ENCODE assay signal across 13 mouse cellular contexts in genomic region chr11:31818032-31818431, GRCm38 (mm10). TPM values are rescaled to one million over a fixed set of nuclear protein-coding genes. Genes with fewer than 3 reads are reported as not detected.
DNase-seq lines count a peak whose midpoint lies in the region; ATAC-seq and TF ChIP-seq lines count a peak whose summit lies in the region.
"Had no signal": no experiment of that assay in that cellular context is flagged by ENCODE, and none has a peak within 500 bp of the region (broad histone marks: within the 10 kb centered on the region; RNA-seq: fewer than 3 reads in every experiment).

No protein-coding gene starts in this region.

- WGBS in hindbrain, embryonic 14.5 days, result 28% methylated on average over 7 of the region's 7 CpGs
- 30% methylated on average over 7 of the region's 7 CpGs for WGBS in midbrain, postnatal 0 days
- 64% methylated on average over 7 of the region's 7 CpGs for WGBS in stomach, postnatal 0 days

- no peaks in the 10 kb centered on the region for H3K36me3 ChIP-seq in hindbrain, embryonic 14.5 days (replicated peaks; ENCODE audit: control insufficient read depth, insufficient read depth)
- H3K36me3 ChIP-seq in midbrain, postnatal 0 days (ENCODE audit: insufficient read depth, low read length), result no peaks in the 10 kb centered on the region
- no peaks in the 10 kb centered on the region for H3K36me3 ChIP-seq in stomach, postnatal 0 days (ENCODE audit: control insufficient read depth, insufficient read depth, low read length)
- H3K36me3 ChIP-seq: embryonic facial prominence, embryonic 12.5 days; intestine, embryonic 15.5 days had no signal

- intact Hi-C loops in left cerebral cortex, postnatal 14 days (cut with DNase I), result no loop called here
- intact Hi-C loops in left cerebral cortex, postnatal 4 days (cut with DNase I), result no loop called here

- no peak for TF ChIP-seq EP300 in stomach, postnatal 0 days (optimal IDR thresholded peaks at IDR 0.05)

- H3K9me3 ChIP-seq in hindbrain, embryonic 14.5 days (ENCODE audit: control insufficient read depth, low read length), result no peaks in the 10 kb centered on the region
- no peaks in the 10 kb centered on the region for H3K9me3 ChIP-seq in midbrain, postnatal 0 days (ENCODE audit: low read length)
- H3K9me3 ChIP-seq in stomach, postnatal 0 days (ENCODE audit: control insufficient read depth, low read length), result no peaks in the 10 kb centered on the region
- H3K9me3 ChIP-seq: embryonic facial prominence, embryonic 12.5 days; intestine, embryonic 15.5 days had no signal

- H3K9ac ChIP-seq in hindbrain, embryonic 14.5 days, result no peak overlapping the region
- H3K9ac ChIP-seq in midbrain, postnatal 0 days (replicated peaks; ENCODE audit: low read length, poor library complexity, severe bottlenecking), result no peak overlapping the region
- no peak overlapping the region for H3K9ac ChIP-seq in stomach, postnatal 0 days (ENCODE audit: low read length)
- H3K9ac ChIP-seq: embryonic facial prominence, embryonic 12.5 days; intestine, embryonic 15.5 days; lung, embryonic 14.5 days had no signal

- H3K4me1 ChIP-seq in hindbrain, embryonic 14.5 days (replicated peaks; ENCODE audit: control insufficient read depth, insufficient read depth, low read length), result peaks cover 15% of the 10 kb centered on the region
- peaks cover 5% of the 10 kb centered on the region; the same call in 1 of the 2 replicates for H3K4me1 ChIP-seq in midbrain, postnatal 0 days (ENCODE audit: insufficient read depth, low read length)
- no peaks in the 10 kb centered on the region for H3K4me1 ChIP-seq in stomach, postnatal 0 days (replicated peaks; ENCODE audit: control insufficient read depth, insufficient read depth)

- TF ChIP-seq POLR2A in brain, embryonic 14.5 days (IDR thresholded peaks at IDR 0.05; ENCODE audit: borderline replicate concordance, extremely low read depth, insufficient read depth, insufficient read length, poor library complexity, severe bottlenecking), result no peak

- peak; percentile 49 to 58 for DNase-seq in left cerebral cortex, postnatal 14 days (ENCODE audit: low spot score in 2 of 2)
- no peak for DNase-seq in left cerebral cortex, postnatal 4 days
- DNase-seq in brain, embryonic 14.5 days (ENCODE audit: low read depth), result peak; percentile 94
- DNase-seq in hindbrain, embryonic 14.5 days (ENCODE audit: low spot score), result peak; percentile 40
- peak; percentile 70 for DNase-seq in midbrain, postnatal 0 days (ENCODE audit: low spot score)
- DNase-seq in stomach, postnatal 0 days (ENCODE audit: low spot score), result no peak
- no peak for DNase-seq in spleen, adult 18-20 months
- no peak for DNase-seq in urinary bladder, adult 2 months (ENCODE audit: low spot score)
- DNase-seq: kidney, postnatal 14 days; layer of hippocampus, postnatal 36 days; lung, embryonic 14.5 days had no signal

- no peak overlapping the region for H3K4me2 ChIP-seq in hindbrain, embryonic 14.5 days (replicated peaks)
- H3K4me2 ChIP-seq in midbrain, postnatal 0 days (ENCODE audit: low read depth, low read length, poor library complexity, severe bottlenecking), result no peak overlapping the region
- H3K4me2 ChIP-seq in stomach, postnatal 0 days (replicated peaks; ENCODE audit: low read depth), result no peak overlapping the region
- H3K4me2 ChIP-seq: embryonic facial prominence, embryonic 12.5 days; intestine, embryonic 15.5 days; lung, embryonic 14.5 days had no signal

- H3K27ac ChIP-seq in hindbrain, embryonic 14.5 days, result peak overlapping the region; percentile 56
- H3K27ac ChIP-seq in midbrain, postnatal 0 days (ENCODE audit: low read depth, low read length), result no peak overlapping the region
- H3K27ac ChIP-seq in stomach, postnatal 0 days (replicated peaks), result no peak overlapping the region
- H3K27ac ChIP-seq: embryonic facial prominence, embryonic 12.5 days; intestine, embryonic 15.5 days had no signal

- ATAC-seq in hindbrain, embryonic 14.5 days (ENCODE audit: low FRiP score), result peak; percentile 91
- ATAC-seq in midbrain, postnatal 0 days (ENCODE audit: low FRiP score), result peak; percentile 69
- ATAC-seq in stomach, postnatal 0 days (ENCODE audit: low FRiP score, low TSS enrichment), result no peak
- ATAC-seq: intestine, embryonic 15.5 days had no signal

- H3K27me3 ChIP-seq in hindbrain, embryonic 14.5 days (ENCODE audit: control insufficient read depth, insufficient read depth, low read length), result no peaks in the 10 kb centered on the region
- no peaks in the 10 kb centered on the region for H3K27me3 ChIP-seq in midbrain, postnatal 0 days (ENCODE audit: insufficient read depth, low read length)
- no peaks in the 10 kb centered on the region for H3K27me3 ChIP-seq in stomach, postnatal 0 days (ENCODE audit: control insufficient read depth, insufficient read depth, low read length)
- H3K27me3 ChIP-seq: embryonic facial prominence, embryonic 12.5 days; intestine, embryonic 15.5 days had no signal

- no peak for TF ChIP-seq CTCF in brain, embryonic 14.5 days (IDR thresholded peaks at IDR 0.05; ENCODE audit: borderline replicate concordance, extremely low read depth, insufficient read depth, insufficient read length)
- no peak for TF ChIP-seq CTCF in midbrain, postnatal 0 days (IDR thresholded peaks at IDR 0.05)
- TF ChIP-seq CTCF in stomach, postnatal 0 days (IDR thresholded peaks at IDR 0.05; ENCODE audit: low read depth), result no peak

- H3K4me3 ChIP-seq in hindbrain, embryonic 14.5 days (replicated peaks; ENCODE audit: low read length), result no peak overlapping the region
- H3K4me3 ChIP-seq in midbrain, postnatal 0 days (ENCODE audit: low read depth, low read length), result no peak overlapping the region
- no peak overlapping the region for H3K4me3 ChIP-seq in stomach, postnatal 0 days (ENCODE audit: low read depth, low read length)
- H3K4me3 ChIP-seq: embryonic facial prominence, embryonic 12.5 days; intestine, embryonic 15.5 days had no signal

RNA-seq across cellular contexts. Expression of gene Cpeb4, which starts 54.0 kb away (rescaled TPM):
- 100 to 1,000 TPM; 146 to 152 TPM for total RNA-seq in left cerebral cortex, postnatal 14 days (2021)
- 100 to 1,000 TPM; 148 to 149 TPM for total RNA-seq in left cerebral cortex, postnatal 4 days (2021)
- 29.0 and 41.5 TPM in 2 replicates for polyA plus RNA-seq in brain, embryonic 14.5 days (2012; rRNA removed)
- 37.6 and 40.9 TPM in 2 replicates for polyA plus RNA-seq in hindbrain, embryonic 14.5 days (2014; fragmentation: Nextera tagmentation; extraction: Ambion mirVana)
- total RNA-seq in midbrain, postnatal 0 days (2014; rRNA removed), result 103 and 124 TPM in 2 replicates
- 16.9 and 19.1 TPM in 2 replicates for polyA plus RNA-seq in midbrain, postnatal 0 days (2015; fragmentation: Nextera tagmentation; extraction: Ambion mirVana)
- polyA plus RNA-seq in stomach, postnatal 0 days (2015; fragmentation: Nextera tagmentation; extraction: Ambion mirVana), result 5.7 and 6.1 TPM in 2 replicates
- 19.9 and 23.8 TPM in 2 replicates for polyA plus RNA-seq in urinary bladder, adult 2 months (2012; rRNA removed)

Comparison
In these comparisons a context has a peak if more than half of its experiments do, and no peak if none do; other contexts are left out.
1. DNase-seq: peak in left cerebral cortex, postnatal 14 days (2 of 2), brain, embryonic 14.5 days (single experiment), hindbrain, embryonic 14.5 days (single experiment) and midbrain, postnatal 0 days (single experiment); none in left cerebral cortex, postnatal 4 days (single experiment), stomach, postnatal 0 days (single experiment), spleen, adult 18-20 months (0 of 2) and urinary bladder, adult 2 months (single experiment).